ENCODE assay signal across 8 mouse cellular contexts in the genomic region with DNA sequence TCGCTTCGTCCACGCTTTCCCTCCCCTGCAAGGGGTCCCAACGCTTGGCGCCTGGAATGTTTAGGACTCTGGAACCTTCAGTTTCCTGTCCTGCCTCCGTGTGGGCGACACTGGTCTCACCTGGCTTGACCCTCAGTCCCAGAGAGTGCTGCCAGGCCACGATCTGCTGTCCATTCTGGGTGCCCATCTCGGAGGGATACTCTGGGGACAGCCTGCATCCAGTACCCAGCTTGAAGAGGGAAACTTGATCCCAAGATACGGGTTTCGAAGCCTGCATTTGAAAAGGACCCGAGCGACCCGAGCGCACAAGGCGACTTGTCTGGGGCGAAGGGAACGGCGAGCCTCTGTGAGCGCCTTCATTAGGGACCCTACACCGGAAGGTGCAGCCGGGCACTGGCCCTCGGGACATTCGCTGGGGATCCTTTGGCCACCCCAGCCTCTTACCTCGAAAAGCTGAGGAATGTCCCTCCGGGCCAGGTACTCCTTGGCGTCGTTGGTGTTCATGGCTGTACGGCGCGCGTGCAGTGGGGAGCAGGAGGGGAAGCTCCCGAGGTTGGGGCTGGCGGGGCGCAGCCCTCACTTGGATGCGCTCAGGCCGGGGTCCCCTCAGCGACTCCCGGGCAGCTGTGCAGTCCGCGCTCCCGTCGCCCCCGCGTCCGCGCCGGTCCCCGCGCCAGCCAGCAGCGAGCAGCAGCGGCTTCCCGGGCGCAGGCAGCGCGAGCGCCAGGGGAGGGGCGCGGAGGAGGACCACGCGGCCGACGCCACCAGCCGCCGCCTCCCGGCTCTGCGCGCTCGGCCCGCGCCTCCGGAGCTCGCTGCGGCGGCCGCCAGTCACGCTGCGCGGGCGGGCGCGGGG. TPM values are rescaled to one million over a fixed set of nuclear protein-coding genes. Genes with fewer than 3 reads are reported as not detected.
DNase-seq lines count a peak whose midpoint lies in the region; ATAC-seq and TF ChIP-seq lines count a peak whose summit lies in the region.

No protein-coding gene starts in this region.

- intact Hi-C loops in gastrocnemius, postnatal 36 days (cut with DNase I) = no loop called here

- H3K27ac ChIP-seq in lung, embryonic 14.5 days (ENCODE audit: low read depth) = no peak overlapping the region
- H3K27ac ChIP-seq in liver, postnatal 0 days (ENCODE audit: low read depth) = no peak overlapping the region

- peak overlapping the region; percentile 99 for H3K4me2 ChIP-seq in lung, embryonic 14.5 days
- H3K4me2 ChIP-seq in liver, postnatal 0 days (ENCODE audit: low read depth, low read length) = peak overlapping the region; percentile 61

- H3K9me3 ChIP-seq in lung, embryonic 14.5 days (ENCODE audit: low read depth, low read length) = no peaks in the 10 kb centered on the region
- H3K9me3 ChIP-seq in liver, postnatal 0 days (ENCODE audit: low read length) = no peaks in the 10 kb centered on the region

- no peak for TF ChIP-seq EP300 in liver, postnatal 0 days (IDR thresholded peaks at IDR 0.05; ENCODE audit: low read depth)

- peaks cover 21% of the 10 kb centered on the region for H3K27me3 ChIP-seq in lung, embryonic 14.5 days (ENCODE audit: insufficient read depth, low read length)
- H3K27me3 ChIP-seq in liver, postnatal 0 days (ENCODE audit: insufficient read depth, low read length) = peaks cover 24% of the 10 kb centered on the region

- peak; percentile 73 for DNase-seq in lung, embryonic 14.5 days
- no peak for DNase-seq in lung, postnatal 25 days (ENCODE audit: low spot score)
- DNase-seq in cerebellum, postnatal 25 days = peak; percentile 9 to 29
- peak; percentile 4 to 15 for DNase-seq in gastrocnemius, postnatal 36 days
- peak; percentile 70 to 74 for DNase-seq in layer of hippocampus, adult 18-20 months (ENCODE audit: low spot score in 2 of 2)
- DNase-seq in liver, postnatal 0 days = no peak
- DNase-seq in right cerebral cortex, adult 2 months (ENCODE audit: low spot score in 2 of 2) = peak; percentile 50 to 69
- no peak for DNase-seq in c-Kit-positive CD71-positive TER-119-positive erythroid progenitor cells, embryonic 14.5 days (ENCODE audit: low spot score)

- no peaks in the 10 kb centered on the region for H3K36me3 ChIP-seq in lung, embryonic 14.5 days (ENCODE audit: insufficient read depth)
- H3K36me3 ChIP-seq in liver, postnatal 0 days (replicated peaks; ENCODE audit: insufficient read depth, low read length) = no peaks in the 10 kb centered on the region

- under 1% methylated on average over 70 of the region's 82 CpGs for WGBS in lung, embryonic 14.5 days
- 2% methylated on average over 52 of the region's 82 CpGs for WGBS in liver, postnatal 0 days (ENCODE audit: insufficient replicate concordance)

- no peak for TF ChIP-seq CTCF in lung, embryonic 14.5 days (IDR thresholded peaks at IDR 0.05; ENCODE audit: low read depth)
- no peak for TF ChIP-seq CTCF in liver, postnatal 0 days (IDR thresholded peaks at IDR 0.05; ENCODE audit: low read depth)

- H3K9ac ChIP-seq in lung, embryonic 14.5 days = peak overlapping the region; percentile 56
- no peak overlapping the region for H3K9ac ChIP-seq in liver, postnatal 0 days (replicated peaks)

- H3K4me1 ChIP-seq in lung, embryonic 14.5 days (ENCODE audit: insufficient read depth) = no peaks in the 10 kb centered on the region
- H3K4me1 ChIP-seq in liver, postnatal 0 days (ENCODE audit: insufficient read depth) = no peaks in the 10 kb centered on the region; the same call in 1 of the 2 replicates

- ATAC-seq in lung, embryonic 14.5 days (ENCODE audit: insufficient read depth) = peak; percentile 64
- no peak for ATAC-seq in liver, postnatal 0 days

- peak overlapping the region; percentile 55 for H3K4me3 ChIP-seq in lung, embryonic 14.5 days (ENCODE audit: low read depth, low read length)
- peak overlapping the region; percentile 19 for H3K4me3 ChIP-seq in liver, postnatal 0 days (ENCODE audit: low read depth, low read length)

RNA-seq across cellular contexts. Expression of a gene that starts 0.6 kb away (rescaled TPM):
- 4.1 TPM in 2 replicates for polyA plus RNA-seq in lung, embryonic 14.5 days (2014; fragmentation: Nextera tagmentation; extraction: Ambion mirVana)
- total RNA-seq in gastrocnemius, postnatal 36 days (2021) = under 1 TPM; 0.26 to 0.27 TPM
- 100 to 1,000 TPM; 247 to 253 TPM for total RNA-seq in layer of hippocampus, adult 18-20 months (2021)
- polyA plus RNA-seq in liver, postnatal 0 days (2015; fragmentation: Nextera tagmentation; extraction: Ambion mirVana) = 0.11 and 0.13 TPM in 2 replicates

RNA-seq across cellular contexts. Expression of a gene that starts 46.3 kb away (rescaled TPM):
- 46.2 and 50.3 TPM in 2 replicates for polyA plus RNA-seq in lung, embryonic 14.5 days (2014; fragmentation: Nextera tagmentation; extraction: Ambion mirVana)
- 10 to 100 TPM; 16.4 to 18.6 TPM for total RNA-seq in gastrocnemius, postnatal 36 days (2021)
- 10 to 100 TPM; 44.1 to 50.4 TPM for total RNA-seq in layer of hippocampus, adult 18-20 months (2021)
- polyA plus RNA-seq in liver, postnatal 0 days (2015; fragmentation: Nextera tagmentation; extraction: Ambion mirVana) = 22.2 and 23.8 TPM in 2 replicates

Comparison
In these comparisons a context has a peak if more than half of its experiments do, and no peak if none do; other contexts are left out.
1. DNase-seq: peak in lung, embryonic 14.5 days (single experiment), cerebellum, postnatal 25 days (2 of 2), gastrocnemius, postnatal 36 days (2 of 2), layer of hippocampus, adult 18-20 months (2 of 2) and right cerebral cortex, adult 2 months (2 of 2); none in lung, postnatal 25 days (single experiment), liver, postnatal 0 days (single experiment) and c-Kit-positive CD71-positive TER-119-positive erythroid progenitor cells, embryonic 14.5 days (single experiment).
2. RNA of a gene that starts 0.6 kb away (total RNA-seq): 247 to 253 TPM in layer of hippocampus, adult 18-20 months; 0.26 to 0.27 TPM in gastrocnemius, postnatal 36 days; every median in the first group is over 100 times any median in the second.